Mouse (Mus musculus) neural tube, embryonic 15.5 days (tissue): ENCODE measurements around the gene Sez6l2. TPM values are rescaled to one million over a fixed set of nuclear protein-coding genes. Genes with fewer than 3 reads are reported as not detected.

Source experiments
- ATAC-seq: fragments of 200-750 bp; cut with Nextera tagmentation; 2 replicates; pipeline ENCODE4 v1.8.0; 2017; ENCODE audit warnings: mild to moderate bottlenecking, moderate TSS enrichment, moderate library complexity; ENCODE audit not compliant: low FRiP score
- H3K27ac ChIP-seq: fragments of 300-500 bp; sonication (generic); replicated peaks from 2 replicates; pipeline ENCODE4 v1.5.1; 2015; ENCODE audit warnings: mild to moderate bottlenecking, inconsistent platforms
- H3K27me3 ChIP-seq: fragments of 300-500 bp; sonication (generic); replicated peaks from 2 replicates; pipeline ENCODE4 v1.6.1; 2015; ENCODE audit warnings: inconsistent platforms
- H3K36me3 ChIP-seq: fragments of 300-500 bp; sonication (generic); 2 replicates; pipeline ENCODE4 v1.6.1; 2015; ENCODE audit warnings: inconsistent platforms
- H3K4me1 ChIP-seq: fragments of 300-500 bp; sonication (generic); 2 replicates; pipeline ENCODE4 v1.6.1; 2015; ENCODE audit warnings: inconsistent platforms
- H3K4me2 ChIP-seq: fragments of 300-500 bp; sonication (generic); 2 replicates; pipeline ENCODE4 v1.6.1; 2015; ENCODE audit warnings: inconsistent platforms, mild to moderate bottlenecking, moderate library complexity
- H3K4me3 ChIP-seq: fragments of 300-500 bp; sonication (generic); replicated peaks from 2 replicates; pipeline ENCODE4 v1.5.1; 2015; ENCODE audit warnings: mild to moderate bottlenecking, inconsistent platforms
- H3K9ac ChIP-seq: fragments of 300-500 bp; sonication (generic); replicated peaks from 2 replicates; pipeline ENCODE4 v1.6.1; 2015; ENCODE audit warnings: mild to moderate bottlenecking, inconsistent platforms
- H3K9me3 ChIP-seq: fragments of 300-500 bp; sonication (generic); replicated peaks from 2 replicates; pipeline ENCODE4 v1.6.1; 2016; ENCODE audit warnings: inconsistent platforms
- WGBS: fragments of 180-500 bp; shearing (Covaris S2); methylation state at CpG from one replicate; pipeline ENCODE4 v1.1.7; 2015; ENCODE audit warnings: mixed read lengths; 5-methylcytosine and 5-hydroxymethylcytosine counted together
- polyA plus RNA-seq: library from polyadenylated mRNA; unstranded; fragments of >200 nt; fragmentation: Nextera tagmentation; extraction: Ambion mirVana; gene quantifications from 2 replicates; pipeline ENCODE4 v1.2.1, GENCODE M21; 2015

Gene Sez6l2
- polyA plus RNA-seq, 1 experiment from 2014 or later = 56.9 TPM

DNA sequence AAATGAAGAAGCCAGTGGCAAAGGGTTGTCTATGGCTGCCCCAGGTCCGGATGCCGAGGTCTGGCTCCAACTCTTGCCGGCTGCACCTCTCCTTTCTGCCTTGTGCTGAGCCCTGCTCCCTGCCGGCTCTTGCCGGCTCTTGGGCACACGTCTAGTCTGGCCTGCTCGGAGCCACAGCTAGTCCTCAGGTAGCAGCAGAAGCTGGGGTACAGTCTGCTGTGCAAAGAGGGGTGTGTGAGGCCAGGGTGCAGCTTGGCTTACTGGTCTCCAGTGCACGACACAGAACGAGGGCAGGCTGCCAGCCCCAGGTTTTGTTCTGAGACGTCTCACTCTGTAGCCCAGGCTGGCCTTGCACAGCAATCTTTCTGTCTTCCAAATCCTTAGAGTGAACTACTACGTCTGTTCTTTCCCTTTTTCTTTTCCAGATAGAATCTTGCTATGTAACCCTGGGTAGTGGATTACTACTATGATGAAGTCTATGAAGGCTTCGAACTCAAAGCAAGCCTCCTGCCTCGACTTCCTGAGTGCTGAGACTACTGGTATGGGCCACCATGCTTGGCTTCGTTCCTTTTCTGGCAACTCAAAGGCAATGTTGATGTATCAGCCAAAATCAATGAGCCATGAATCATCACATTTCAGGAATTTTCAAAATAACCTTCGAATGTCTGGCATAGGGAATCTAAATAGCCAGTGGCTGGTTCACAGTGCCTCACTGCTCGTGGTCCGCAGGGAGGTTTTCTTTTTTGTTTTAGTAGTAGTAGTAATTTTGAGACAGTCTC is 59.1 kb downstream of the Sez6l2 start:
- no peak overlapping the region for H3K9ac ChIP-seq
- WGBS = 84% methylated on average over 17 of the region's 17 CpGs
- H3K36me3 ChIP-seq = peaks cover 15% of the 10 kb centered on the region
- no peak for ATAC-seq
- H3K9me3 ChIP-seq = no peaks in the 10 kb centered on the region
- no peaks in the 10 kb centered on the region for H3K27me3 ChIP-seq
- no peak overlapping the region for H3K4me2 ChIP-seq
- peaks cover 13% of the 10 kb centered on the region for H3K4me1 ChIP-seq
- H3K4me3 ChIP-seq = no peak overlapping the region
- 0 out of 2 replicates have a peak overlapping the region, but pooled peaks have one; percentile 24 for H3K27ac ChIP-seq

DNA sequence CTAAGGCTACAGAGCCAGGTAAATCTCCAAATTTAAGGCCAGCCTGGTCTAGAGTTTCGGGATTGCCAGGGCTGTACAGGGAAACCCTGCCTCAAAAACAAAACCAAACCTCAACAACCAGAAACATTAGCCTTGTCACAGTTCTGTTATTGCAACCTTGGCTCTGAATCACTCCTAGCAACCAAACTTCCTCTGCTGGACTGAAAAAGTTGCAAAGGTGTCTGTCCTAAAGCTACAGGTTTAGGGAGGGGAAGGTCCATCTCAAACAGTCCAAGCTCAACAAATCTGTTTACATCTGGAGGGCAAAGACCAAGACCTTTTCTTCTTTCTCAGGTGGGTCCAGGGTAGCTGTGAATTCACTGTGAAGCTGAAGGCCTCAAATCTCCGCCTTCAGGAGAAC is 60.7 kb downstream of the Sez6l2 start:
- no peak for ATAC-seq
- WGBS = 96% methylated on average over 2 of the region's 2 CpGs
- H3K4me2 ChIP-seq = no peak overlapping the region
- H3K9me3 ChIP-seq = no peaks in the 10 kb centered on the region
- H3K9ac ChIP-seq = no peak overlapping the region
- H3K27me3 ChIP-seq = no peaks in the 10 kb centered on the region
- peaks cover 29% of the 10 kb centered on the region for H3K4me1 ChIP-seq
- no peak overlapping the region for H3K4me3 ChIP-seq
- peaks cover 24% of the 10 kb centered on the region for H3K36me3 ChIP-seq
- no peak overlapping the region for H3K27ac ChIP-seq

DNA sequence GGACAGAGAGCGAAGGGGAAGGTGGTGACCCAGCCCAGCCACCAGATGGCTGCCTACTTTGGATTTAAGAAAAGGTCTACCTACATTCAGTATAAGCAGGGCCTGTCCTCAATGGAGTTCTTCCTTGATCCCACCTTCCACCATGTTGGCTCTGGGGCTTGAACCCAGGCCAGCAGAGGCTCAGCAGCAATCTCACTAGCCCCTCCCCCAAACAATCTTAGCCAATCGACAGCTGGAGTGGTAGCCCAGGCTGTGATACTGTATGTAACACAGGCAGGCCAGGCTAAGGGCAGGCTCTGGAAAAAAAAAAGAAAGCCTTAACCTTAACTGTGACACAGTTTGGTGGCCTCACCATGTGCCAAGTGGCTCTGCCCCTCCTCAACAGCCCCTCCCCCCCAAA is 61.4 kb downstream of the Sez6l2 start:
- Histone ChIP-seq H3K4me3 (no peak overlapping the region), H3K9ac (no peak overlapping the region), H3K4me1 (peaks cover 31% of the 10 kb centered on the region), H3K27ac (no peak overlapping the region), H3K4me2 (no peak overlapping the region), H3K9me3 (no peaks in the 10 kb centered on the region), H3K27me3 (no peaks in the 10 kb centered on the region), H3K36me3 (peaks cover 24% of the 10 kb centered on the region)
- no peak for ATAC-seq
- WGBS = 83% methylated on average over 2 of the region's 2 CpGs

DNA sequence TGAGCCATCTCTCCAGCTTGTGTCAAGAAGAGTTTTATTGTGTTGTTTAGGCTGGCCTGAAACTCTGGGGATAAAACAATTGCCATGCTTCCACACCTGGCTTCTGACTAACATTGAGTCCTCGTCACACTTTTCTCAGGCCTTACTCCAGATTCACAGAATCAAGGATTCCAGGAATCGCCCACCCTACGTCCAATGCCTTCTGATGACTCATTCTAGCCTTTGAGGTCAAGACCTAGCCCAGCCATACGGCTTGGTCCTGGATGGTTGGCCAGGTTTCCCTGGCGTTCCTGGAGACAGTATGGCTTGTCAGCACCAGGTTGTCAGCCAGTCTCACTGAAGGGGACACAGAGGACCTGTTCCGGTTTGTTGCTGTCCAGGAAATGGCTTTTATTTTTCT is 62.0 kb downstream of the Sez6l2 start:
- Histone ChIP-seq H3K4me2 (no peak overlapping the region), H3K9me3 (no peaks in the 10 kb centered on the region), H3K27me3 (no peaks in the 10 kb centered on the region), H3K27ac (no peak overlapping the region), H3K4me3 (no peak overlapping the region), H3K36me3 (peaks cover 24% of the 10 kb centered on the region), H3K9ac (no peak overlapping the region), H3K4me1 (peaks cover 33% of the 10 kb centered on the region)
- no peak for ATAC-seq
- WGBS = 89% methylated on average over 6 of the region's 6 CpGs

DNA sequence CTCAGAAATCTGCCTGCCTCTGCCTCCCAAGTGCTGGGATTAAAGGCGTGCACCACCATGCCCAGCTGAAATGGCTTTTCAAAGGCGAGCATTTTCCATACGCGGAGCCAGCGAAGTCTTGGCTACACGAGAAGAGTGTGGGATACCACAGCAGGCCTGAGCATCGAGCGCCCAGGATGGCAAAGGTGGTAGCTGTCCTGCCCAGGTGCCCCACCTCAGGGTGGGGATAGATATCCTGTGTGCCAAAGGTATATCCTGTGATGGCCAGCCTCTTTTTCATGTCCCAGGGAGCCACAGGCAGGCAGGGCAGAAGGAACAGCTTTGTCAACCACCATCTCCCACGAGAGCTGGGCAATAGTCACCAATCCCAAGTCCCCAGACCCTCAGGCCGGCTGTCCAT is 62.5 kb downstream of the Sez6l2 start:
- Histone ChIP-seq H3K9ac (no peak overlapping the region), H3K27me3 (no peaks in the 10 kb centered on the region), H3K27ac (no peak overlapping the region), H3K9me3 (no peaks in the 10 kb centered on the region), H3K4me2 (no peak overlapping the region), H3K36me3 (peaks cover 24% of the 10 kb centered on the region), H3K4me1 (peaks cover 38% of the 10 kb centered on the region), H3K4me3 (no peak overlapping the region)
- WGBS = 95% methylated on average over 10 of the region's 10 CpGs
- no peak for ATAC-seq

DNA sequence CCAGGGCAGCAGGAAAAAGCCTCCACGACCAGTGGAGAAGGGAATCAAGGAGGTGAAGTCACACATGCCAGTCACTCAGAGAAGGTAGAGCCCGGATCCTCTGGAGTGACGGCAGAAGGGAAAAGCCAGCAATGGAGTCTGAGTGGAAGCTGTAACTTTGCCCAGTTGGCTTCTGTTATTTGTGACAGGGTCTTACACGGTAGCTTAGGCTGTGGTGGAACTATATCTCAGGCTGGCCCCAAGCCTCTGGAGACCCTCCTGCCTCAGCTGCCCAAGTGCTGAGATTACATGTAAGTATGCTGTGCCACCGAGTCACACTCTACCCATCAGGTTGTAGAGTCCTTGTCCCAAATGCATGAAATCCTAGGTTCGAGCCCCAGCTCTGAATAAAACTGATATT is 63.0 kb downstream of the Sez6l2 start:
- H3K27ac ChIP-seq = no peak overlapping the region
- ATAC-seq = no peak

DNA sequence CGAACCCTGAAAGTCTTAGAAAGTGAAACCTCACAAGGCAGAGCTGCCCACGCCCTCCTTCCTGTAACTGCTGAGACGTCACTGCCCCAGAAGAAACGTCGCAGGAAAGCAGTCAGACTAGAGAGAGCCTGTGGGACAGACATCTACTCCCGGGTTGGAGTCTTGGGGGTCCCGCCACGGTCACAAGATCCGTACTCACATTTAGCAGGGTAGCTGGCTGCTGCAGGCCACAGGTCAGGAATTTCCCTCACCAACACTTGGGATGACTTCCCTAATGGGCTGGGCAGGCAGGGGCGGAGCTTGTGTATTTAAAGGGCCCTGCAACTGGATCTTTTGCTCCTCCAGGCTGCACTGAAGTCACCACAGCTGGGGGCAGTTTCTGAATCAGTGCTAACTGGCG is 64.0 kb downstream of the Sez6l2 start, which contains the start of gene Mvp:
Gene Mvp, minus strand, starts transcription at position 302 of the 400 bp plus-strand sequence.
- H3K4me1 ChIP-seq = peaks cover 53% of the 10 kb centered on the region
- no peak for ATAC-seq
- peak within 1 kb of the TSS; percentile 68 for H3K4me3 ChIP-seq
- H3K9me3 ChIP-seq = no peaks in the 10 kb centered on the region
- H3K36me3 ChIP-seq = peaks cover 24% of the 10 kb centered on the region
- H3K27ac ChIP-seq = no peak within 1 kb of the TSS
- WGBS = 64% methylated on average over 11 of the region's 11 CpGs
- no peaks in the 10 kb centered on the region for H3K27me3 ChIP-seq
- H3K4me2 ChIP-seq = peak within 1 kb of the TSS; percentile 88
- H3K9ac ChIP-seq = peak within 1 kb of the TSS; percentile 92; the same call in 1 of the 2 replicates

More for the DNA sequence above, 63.0 kb downstream of the Sez6l2 start:
- H3K9me3 ChIP-seq = no peaks in the 10 kb centered on the region
- peaks cover 24% of the 10 kb centered on the region for H3K36me3 ChIP-seq
- H3K4me2 ChIP-seq = no peak overlapping the region
- no peak overlapping the region for H3K4me3 ChIP-seq
- WGBS = 94% methylated on average over 6 of the region's 6 CpGs
- peaks cover 43% of the 10 kb centered on the region for H3K4me1 ChIP-seq
- H3K27me3 ChIP-seq = no peaks in the 10 kb centered on the region
- H3K9ac ChIP-seq = no peak overlapping the region

DNA sequence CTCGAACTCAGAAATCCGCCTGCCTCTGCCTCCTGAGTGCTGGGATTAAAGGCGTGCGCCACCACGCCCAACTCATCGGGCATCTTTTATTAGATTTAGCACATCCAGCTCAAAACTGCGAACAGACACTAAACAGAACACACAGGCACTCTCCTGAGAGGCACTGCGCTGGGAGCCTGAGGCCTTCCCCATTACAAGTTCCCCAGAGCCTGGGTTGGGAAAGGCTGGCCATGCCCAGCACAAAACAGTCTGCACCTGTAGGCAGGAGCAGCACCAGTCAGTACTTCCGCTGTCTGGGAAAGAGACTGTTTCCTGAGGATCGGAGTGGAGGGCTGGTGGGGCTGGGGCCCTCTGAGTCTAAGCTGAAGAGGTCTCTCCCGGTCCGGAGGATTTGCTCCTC is 64.6 kb downstream of the Sez6l2 start:
- peak overlapping the region; percentile 92; the same call in 1 of the 2 replicates for H3K9ac ChIP-seq
- H3K4me2 ChIP-seq = peak overlapping the region; percentile 88
- WGBS = 97% methylated on average over 12 of the region's 12 CpGs

DNA sequence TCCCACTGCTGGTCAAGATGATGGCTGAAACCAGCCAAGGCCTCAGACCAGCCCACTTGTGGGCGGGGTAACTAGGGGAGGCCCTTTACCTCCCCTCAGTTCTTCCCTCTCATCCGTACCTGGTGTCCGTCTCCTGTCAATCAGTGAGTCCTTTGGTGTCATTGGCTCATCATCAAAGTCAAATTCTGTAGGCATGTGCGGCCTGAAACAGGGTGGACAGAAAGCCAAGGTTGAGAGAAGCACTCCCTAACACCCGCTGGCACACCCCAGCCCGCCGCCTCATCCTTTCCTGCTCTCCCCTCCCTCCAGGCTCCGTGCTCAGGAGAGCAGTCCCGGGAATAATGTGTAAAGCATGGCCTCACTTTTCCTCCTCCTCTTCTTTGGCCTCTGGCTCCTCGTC is 65.7 kb downstream of the Sez6l2 start:
- H3K4me1 ChIP-seq = peaks cover 70% of the 10 kb centered on the region
- H3K4me3 ChIP-seq = peak overlapping the region; percentile 68
- ATAC-seq = 0 out of 2 replicates have a peak, but pooled peaks have one; percentile 1
- WGBS = 3% methylated on average over 10 of the region's 10 CpGs
- no peaks in the 10 kb centered on the region for H3K9me3 ChIP-seq
- H3K9ac ChIP-seq = peak overlapping the region; percentile 92
- H3K27me3 ChIP-seq = no peaks in the 10 kb centered on the region
- peaks cover 24% of the 10 kb centered on the region for H3K36me3 ChIP-seq
- H3K27ac ChIP-seq = peak overlapping the region; percentile 98
- H3K4me2 ChIP-seq = peak overlapping the region; percentile 88

More for the DNA sequence above, 64.6 kb downstream of the Sez6l2 start:
- Histone ChIP-seq H3K27me3 (no peaks in the 10 kb centered on the region), H3K4me3 (0 out of 2 replicates have a peak overlapping the region, but pooled peaks have one; percentile 68), H3K27ac (no peak overlapping the region), H3K4me1 (peaks cover 59% of the 10 kb centered on the region), H3K36me3 (peaks cover 24% of the 10 kb centered on the region), H3K9me3 (no peaks in the 10 kb centered on the region)
- ATAC-seq = no peak

DNA sequence TGATC is 65.9 kb downstream of the Sez6l2 start, which contains the start of gene Pagr1b:
Gene Pagr1b, minus strand, starts transcription at position 4 of the 5 bp plus-strand sequence.
- peak within 1 kb of the TSS; percentile 92 for H3K9ac ChIP-seq
- ATAC-seq = no peak
- no peaks in the 10 kb centered on the region for H3K27me3 ChIP-seq
- peaks cover 72% of the 10 kb centered on the region for H3K4me1 ChIP-seq
- peak within 1 kb of the TSS; percentile 88 for H3K4me2 ChIP-seq
- peak within 1 kb of the TSS; percentile 68 for H3K4me3 ChIP-seq
- peaks cover 24% of the 10 kb centered on the region for H3K36me3 ChIP-seq
- H3K9me3 ChIP-seq = no peaks in the 10 kb centered on the region
- H3K27ac ChIP-seq = peak within 1 kb of the TSS; percentile 98

DNA sequence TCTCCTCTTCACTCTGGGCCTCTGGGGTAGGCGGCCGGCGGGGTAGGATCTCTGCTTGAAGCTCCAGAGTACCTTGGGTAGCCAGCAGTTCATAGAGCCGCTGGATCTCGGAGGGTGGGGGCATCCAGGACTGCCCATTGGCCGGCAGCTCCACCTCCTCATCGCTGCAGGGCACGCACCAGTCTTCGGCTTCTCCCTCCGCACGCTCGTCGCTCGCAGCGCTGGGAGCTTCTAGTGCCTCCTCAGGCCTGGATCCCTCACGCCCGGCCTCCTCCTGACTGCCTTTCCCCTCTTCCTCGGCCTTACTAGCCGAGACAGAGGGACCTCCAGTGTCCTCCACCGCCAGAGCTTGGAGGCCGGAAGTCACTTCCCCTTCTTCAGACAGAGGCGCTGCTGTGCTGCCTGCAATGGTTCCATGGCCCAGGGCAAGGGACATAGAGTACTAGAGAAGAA is 66.1 kb downstream of the Sez6l2 start:
- Histone ChIP-seq H3K27ac (peak overlapping the region; percentile 98), H3K4me3 (peak overlapping the region; percentile 68), H3K9ac (peak overlapping the region; percentile 92), H3K27me3 (no peaks in the 10 kb centered on the region), H3K9me3 (no peaks in the 10 kb centered on the region), H3K36me3 (peaks cover 24% of the 10 kb centered on the region), H3K4me1 (peaks cover 74% of the 10 kb centered on the region), H3K4me2 (peak overlapping the region; percentile 88)
- ATAC-seq = peak; percentile 57
- 0% methylated on average over 22 of the region's 22 CpGs for WGBS
